Mouse (Mus musculus) heart, adult 18-20 months (tissue): ENCODE data around the gene Timm10. TPM values are rescaled to one million over a fixed set of nuclear protein-coding genes. Genes with fewer than 3 reads are reported as not detected.
"Not testable (repeated sequence)": the region's sequence is repeated elsewhere in the genome, so short reads cannot be mapped to it uniquely, and the experiment has no call there.

ENCODE experiments used
- DNase-seq, 2 experiments: peaks; one replicate each; pipeline ENCODE4 v3.0.0; 2021 to 2022; ENCODE audit warnings: mixed read lengths in 1 of 2
- long read RNA-seq, 2 experiments: library from polyadenylated mRNA; stranded (forward); transcript quantifications; one replicate each; pipeline ENCODE4 v2.0.0; 2021
- total RNA-seq, 2 experiments: library from RNA; stranded (reverse); gene quantifications; 2 replicates each; pipeline ENCODE4 v1.2.3; 2021

Timm10 gene
- total RNA-seq: 100 to 1,000 TPM; 109 to 146 TPM
- long read RNA-seq, experiment 1, transcript Timm10-201 (3 exons, 690 nt): major isoform, 77 of 83 reads
- long read RNA-seq, experiment 1, partial matches to known transcripts: 4 of 83 reads
- long read RNA-seq, experiment 1, other reads (novel, unspliced or antisense): 2 of 83 reads
- long read RNA-seq, experiment 2, transcript Timm10-201 (3 exons, 690 nt): major isoform, 58 of 67 reads
- long read RNA-seq, experiment 2, partial matches to known transcripts: 0 of 67 reads
- long read RNA-seq, experiment 2, other reads (novel, unspliced or antisense): 9 of 67 reads

- peak; percentile 88 to 94 for DNase-seq
Measured at GRCm38 (mm10) chr2:84826488-84827282, at the start of gene Timm10. Gene Timm10 (plus strand): TSS chr2:84826997.

DNA sequence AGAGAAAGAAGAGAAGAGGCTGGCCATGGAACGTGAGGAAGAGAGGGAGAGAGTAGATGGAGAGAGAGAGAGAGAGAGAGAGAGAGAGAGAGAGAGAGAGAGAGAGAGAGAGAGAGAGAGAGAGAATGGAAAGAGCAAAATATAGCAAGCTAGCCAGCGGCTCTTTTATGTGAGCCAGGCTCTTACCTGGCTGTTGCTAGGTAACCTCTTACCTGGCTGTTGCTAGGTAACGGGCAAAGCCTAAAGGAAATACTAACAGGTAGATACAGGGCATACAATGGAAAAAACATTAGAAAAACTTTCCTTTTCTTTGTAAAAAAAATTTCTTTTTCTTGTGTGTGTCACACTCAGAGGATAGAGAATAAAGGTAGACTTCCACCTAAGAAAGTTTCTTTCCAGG is 49.1 kb upstream of the Timm10 start:
- DNase-seq: no peak

GRCm38 (mm10) chr2:84779210-84779609 is 47.6 kb upstream of the Timm10 start:
- DNase-seq: peak; percentile 19 to 24

- no peak for DNase-seq
Measured at GRCm38 (mm10) chr2:84783315-84783714, 43.5 kb upstream of the Timm10 start.

DNA sequence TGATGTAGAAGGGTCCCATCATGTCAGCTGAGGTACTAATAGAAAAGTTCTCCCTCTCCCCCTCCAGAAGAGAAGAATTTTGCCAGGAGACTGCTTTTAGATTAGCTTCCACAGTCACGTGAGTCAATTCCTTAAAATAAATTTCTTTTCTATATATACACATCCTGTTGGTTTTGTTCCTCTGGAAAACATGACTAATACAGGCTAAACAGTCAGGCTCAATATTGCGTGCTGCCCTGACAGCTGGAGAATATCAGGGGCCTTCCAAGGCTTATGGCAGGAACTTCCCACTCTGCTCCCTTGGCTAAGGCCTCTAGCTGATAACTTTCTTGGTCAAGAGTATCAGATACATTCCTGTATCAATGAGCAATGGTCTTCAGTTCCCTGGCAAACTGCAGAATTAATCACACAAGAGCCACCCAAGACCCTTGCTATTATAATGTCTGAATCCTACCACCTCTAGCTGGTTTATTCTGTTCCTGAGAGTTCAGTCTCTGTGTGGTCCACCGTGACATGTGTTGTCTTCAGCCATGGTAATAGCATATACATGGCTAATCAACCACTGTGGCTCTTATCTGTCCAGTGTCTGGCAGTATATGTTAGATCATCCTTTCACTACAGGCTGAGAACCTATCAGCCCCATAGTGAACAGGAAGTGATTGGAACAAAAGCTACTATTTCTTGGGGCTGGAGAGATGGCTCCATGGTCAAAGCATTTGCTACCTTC is 42.8 kb upstream of the Timm10 start:
- peak; percentile 58 to 67 for DNase-seq

DNA sequence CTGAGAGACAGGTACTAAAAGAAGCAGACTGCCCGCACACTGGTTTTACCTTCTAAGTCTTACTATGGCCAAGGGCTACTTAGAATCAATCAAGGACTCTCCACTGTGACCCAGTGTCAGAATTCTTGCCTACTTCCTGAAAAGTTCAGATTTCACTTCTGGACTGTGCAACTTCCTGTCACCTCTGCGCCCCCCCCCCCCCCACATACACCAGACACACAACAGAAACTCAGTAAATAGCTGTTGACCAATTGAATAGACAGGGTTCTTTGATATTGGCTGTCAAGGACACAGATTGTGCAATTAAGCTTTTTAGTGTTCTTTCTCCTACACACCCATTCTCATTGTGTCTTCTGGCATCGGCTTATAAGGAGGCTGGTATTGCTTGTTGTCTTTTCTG is 38.5 kb upstream of the Timm10 start:
- no peak for DNase-seq

DNA sequence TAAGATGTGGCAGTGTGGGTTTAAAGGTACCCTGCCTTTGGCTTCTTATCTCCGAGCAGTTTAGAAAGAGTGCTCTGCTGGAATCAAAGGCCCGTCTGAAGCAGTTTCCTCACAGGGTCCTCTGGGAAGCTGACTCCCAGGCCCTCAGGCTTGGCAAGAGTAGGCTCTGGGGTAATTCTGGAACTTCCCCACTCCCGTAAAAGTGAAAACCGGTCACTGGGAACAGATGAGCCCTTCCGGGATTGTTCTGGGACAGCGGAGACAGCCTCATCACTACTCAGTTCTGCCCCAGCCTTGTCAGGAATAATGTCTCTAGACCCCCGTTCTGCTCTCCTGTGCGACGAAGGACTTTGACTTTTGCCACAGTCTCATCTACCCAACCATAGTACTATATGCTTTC is 36.4 kb upstream of the Timm10 start:
- DNase-seq: peak; percentile 31 to 47

DNA sequence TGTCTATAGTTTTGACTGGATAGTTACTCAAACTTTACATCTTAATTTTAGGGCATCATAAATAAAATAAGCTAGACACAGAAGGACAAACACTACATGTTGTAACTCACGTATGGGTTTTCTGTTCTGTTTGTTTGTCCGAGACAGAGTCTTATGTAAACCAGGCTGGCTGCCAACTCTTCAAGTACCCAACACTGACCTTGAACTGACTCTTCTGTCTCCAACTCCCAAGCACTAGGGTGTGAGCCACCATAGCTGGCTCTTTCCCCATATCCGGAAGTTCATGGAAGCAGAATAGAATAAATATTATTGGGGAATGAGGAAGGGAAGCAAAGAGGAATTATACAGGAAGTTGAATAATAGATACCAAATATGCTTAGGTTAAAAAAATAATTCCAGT is 34.3 kb upstream of the Timm10 start:
- DNase-seq: peak; percentile 61 to 62

DNA sequence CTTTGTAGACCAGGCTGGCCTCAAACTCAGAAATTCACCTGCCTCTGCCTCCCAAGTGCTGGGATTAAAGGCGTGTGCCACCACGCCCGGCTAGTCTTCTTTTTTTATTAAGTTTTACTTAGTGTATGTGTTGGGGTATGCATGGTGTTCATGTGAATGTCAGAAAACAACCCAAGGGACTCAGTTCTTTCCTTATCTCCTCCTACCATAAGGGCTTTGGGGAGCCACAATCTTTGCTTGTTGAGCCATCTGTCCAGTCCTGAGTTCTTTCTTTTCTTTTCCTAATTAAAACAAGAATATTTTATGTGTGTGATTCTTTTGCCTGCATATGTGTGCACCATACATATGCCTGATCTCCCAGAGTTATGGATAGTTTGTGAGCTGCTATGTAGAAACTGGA is 33.6 kb upstream of the Timm10 start:
- DNase-seq: no peak

- no peak for DNase-seq
Measured at GRCm38 (mm10) chr2:84793871-84794270, 32.9 kb upstream of the Timm10 start.

DNA sequence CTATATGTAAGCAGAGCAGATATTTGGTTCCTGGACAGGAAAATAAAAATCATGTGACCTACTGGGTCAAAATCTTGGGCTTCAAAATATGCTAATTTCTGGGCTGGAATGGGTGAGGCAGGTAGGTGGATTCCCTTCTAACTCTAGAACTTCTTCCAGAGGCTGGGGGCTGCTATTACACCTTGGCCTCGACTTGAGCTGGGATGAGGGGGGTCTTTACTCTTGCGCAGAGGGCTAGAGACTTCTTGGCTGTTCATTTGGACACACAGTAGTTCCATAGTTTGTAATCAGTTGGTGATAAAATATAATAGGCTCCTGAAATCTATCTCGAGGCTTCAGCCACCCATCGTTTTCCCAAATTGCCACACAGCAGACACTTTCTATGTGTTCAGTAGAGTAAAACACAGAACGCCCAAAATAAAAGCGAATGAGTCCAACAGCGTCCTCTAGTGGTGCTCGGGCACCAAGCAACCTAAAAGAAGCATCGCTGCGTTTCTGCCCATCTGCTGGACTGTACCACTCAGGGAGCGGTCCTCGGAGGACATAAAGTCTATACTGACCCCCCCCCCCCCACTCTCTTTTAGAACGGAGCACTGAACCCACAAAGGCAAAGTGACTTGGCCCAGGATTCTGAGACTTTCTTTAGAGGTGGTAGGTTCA is 28.8 kb upstream of the Timm10 start:
- peak; percentile 83 to 89 for DNase-seq

DNA sequence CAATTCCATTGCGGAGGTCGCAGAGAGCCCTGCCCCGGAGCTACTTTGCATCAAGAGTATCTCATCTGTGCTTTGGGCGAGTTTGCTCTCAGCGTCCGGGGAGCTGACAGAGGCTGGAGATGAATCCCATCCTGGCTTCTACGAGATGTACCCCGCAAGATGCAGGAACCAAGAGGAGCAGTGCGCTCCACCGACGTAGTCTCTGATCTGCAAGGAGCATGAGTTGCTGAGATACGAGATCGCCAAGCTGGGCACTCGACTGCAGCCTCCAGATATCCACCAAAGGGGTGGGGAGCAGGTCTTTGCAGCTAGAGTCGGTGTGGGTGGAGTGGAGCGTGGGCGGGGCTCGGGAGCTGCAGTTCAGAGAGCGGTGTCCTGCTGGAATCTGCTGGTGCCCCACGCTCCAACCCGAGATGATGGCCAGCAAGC is 28.3 kb upstream of the Timm10 start, which contains the start of gene Ube2l6:
Gene Ube2l6, plus strand, starts transcription at position 336 of the 429 bp plus-strand sequence.
- DNase-seq: peak; percentile 82 to 85

- DNase-seq: peak; percentile 86 to 90
Measured at GRCm38 (mm10) chr2:84799041-84799561, 27.7 kb upstream of the Timm10 start.

DNA sequence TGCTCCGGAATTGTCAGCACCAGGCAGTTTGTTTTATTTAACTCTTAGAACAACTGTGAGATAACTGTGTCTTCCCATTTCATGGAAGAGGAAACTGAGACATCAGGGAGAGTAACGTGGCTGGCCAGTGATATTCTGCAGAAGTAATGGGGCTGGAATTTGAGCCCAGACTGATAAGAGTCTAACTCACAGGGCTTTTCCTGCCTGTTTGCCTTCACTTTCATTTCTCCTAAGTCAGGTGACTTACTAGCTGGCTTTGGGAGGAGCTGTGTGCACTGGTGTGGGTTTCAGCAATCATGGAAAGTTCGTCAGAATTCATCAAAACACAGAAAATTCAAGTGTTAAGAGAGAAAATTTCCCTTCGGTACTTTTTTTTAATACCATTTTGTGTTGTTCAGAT is 26.5 kb upstream of the Timm10 start:
- peak; percentile 18 to 37 for DNase-seq

DNA sequence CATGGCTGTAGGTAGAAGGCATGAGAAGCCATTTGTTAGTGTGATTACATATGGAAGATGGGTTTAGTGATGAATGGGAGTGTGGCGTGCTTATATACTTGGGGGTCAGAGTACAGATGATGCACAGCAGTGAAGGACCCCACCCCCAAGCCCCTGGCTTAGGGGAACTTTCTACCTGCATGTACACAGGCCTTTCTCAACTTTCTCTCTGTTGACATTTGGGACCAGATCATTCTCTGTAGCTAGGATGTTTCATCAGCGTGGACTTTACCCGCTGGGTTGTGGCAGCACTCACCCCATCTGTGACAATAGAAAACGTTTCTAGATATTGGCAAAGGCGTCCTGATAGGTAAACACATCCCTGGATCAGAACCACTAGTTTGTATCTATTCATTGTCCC is 25.6 kb upstream of the Timm10 start:
- not testable (repeated sequence) for DNase-seq

GRCm38 (mm10) chr2:84803963-84804362 is 22.8 kb upstream of the Timm10 start:
- no peak for DNase-seq

DNA sequence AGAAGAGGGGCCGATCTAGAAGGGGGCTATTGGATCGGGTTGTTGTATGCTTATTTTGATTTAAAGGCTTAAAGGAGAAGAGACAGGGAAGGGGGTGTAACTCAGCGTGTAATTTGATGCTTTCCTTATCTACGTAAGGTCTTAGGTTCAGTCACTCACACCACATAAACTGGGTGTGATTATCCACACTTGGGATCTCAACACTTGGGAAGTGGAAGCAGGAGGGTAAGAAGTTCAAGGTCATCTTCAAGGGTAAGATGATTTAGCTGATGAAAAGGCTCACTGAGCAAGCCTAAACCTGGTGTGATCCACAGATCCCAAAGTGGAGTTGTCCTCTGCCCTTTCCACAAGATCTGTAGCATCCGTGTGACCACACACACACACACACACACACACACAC is 20.3 kb upstream of the Timm10 start:
- no peak for DNase-seq

DNA sequence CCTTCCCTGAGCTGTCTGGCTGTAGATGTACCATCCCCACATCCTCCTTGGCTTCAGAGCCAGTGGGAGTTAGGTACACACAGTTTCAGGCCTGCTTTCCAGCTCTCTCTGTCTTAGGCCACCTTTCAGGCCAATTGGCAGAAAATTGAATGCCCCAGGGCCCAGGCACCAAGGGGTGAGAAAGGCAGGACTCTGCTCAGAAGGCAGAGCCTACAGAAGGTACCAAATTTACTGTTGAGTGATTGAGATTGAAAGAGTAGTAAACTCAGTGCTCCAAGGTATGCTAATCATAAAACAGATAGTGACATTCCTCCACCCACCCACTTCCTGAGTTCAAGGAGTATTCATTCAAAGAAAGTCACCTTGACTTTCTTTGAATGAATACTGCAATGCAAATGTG is 17.5 kb upstream of the Timm10 start:
- no peak for DNase-seq

DNA sequence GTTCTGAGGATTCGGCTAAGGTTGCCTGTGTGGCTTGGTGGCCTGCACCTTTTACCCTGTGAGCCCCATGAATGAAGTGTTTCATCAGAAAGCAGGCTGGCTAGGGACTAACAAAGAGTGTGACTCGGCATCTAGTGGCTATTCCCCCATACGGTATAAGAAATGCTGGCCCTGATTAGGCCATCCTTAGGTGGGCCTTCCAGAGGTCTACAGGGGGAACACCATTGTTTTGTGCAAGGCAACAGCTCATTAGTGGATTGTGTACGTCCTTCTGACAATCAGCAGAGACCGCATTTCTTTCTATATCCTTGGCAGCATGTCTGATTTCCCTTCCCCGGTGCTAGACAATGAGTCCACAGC is 16.3 kb upstream of the Timm10 start:
- no peak for DNase-seq

DNA sequence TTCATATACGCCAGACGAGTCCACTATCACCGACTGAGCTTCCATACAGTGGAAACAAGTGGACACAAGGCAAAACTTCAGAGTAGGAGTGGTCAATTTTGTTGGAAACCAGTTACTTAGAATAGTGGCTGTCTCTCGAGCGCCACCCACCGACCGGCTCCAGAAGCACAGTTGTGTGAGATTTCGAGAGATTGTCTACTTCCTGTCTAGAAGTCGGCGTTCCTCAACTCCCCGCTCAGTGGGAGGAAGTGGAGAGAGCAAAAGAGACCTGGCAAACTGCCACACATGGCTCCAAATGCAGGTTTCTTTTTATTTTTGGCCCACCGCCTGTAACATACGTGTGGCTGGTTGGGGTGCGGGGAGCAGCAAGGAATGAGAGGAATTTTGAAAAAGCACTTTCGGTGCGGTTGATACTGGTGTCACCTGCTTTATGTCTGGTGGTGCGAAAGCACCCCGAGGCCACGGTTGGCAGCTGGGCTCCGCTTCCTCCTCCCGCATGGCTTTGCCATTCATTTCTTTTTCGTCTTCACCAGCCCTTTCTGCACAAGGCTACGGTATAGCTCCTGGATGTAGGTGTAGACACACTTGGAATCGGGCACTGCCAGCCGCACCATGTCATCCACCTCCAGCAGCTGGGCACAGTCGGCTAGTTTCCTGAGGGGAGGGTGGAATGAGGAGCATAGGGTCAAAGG is 15.8 kb upstream of the Timm10 start:
- DNase-seq: peak; percentile 89 to 93

GRCm38 (mm10) chr2:84811880-84812279 is 14.9 kb upstream of the Timm10 start:
- DNase-seq: peak; percentile 42 to 51
